Mouse (Mus musculus): Measurements from ENCODE around the gene Nxf1. TPM values are rescaled to one million over a fixed set of nuclear protein-coding genes. Genes with fewer than 3 reads are reported as not detected.

Gene Nxf1
- total and polyA plus RNA-seq, 3 experiments, result 39.7 to 456 (median 175) TPM

DNA sequence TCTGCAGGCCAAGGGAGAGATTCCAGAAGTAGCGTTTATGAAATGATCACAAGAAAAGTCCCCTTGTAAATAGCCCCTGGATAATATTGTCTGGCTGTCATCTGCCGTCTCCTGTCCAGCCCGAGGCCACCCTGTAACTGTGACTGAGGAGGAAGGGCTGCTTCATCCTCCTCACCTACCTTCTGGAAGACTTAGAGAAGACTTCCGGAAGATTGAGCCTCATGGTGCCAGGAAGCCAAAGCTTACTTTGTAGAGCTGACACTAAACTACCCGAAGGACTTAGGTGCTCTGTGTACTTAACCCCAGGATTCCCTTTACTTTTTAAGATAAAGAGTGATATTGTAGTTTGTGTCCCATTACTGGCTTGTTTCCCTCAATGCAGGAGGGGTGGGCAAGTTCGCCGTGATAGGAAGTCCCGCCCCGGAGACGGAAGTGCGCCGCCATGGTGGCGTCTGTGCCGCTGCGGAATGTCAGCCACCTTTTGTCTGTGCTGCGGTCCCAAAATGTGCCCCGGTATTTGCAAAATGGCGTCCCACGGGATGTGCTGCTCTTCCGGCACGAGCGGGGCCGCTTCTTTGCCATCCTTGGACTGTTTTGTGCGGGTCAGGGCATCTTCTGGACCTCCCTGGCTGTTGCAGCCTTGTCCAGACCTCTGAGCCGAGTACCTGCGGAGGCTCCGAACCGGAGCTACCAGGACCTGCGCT is 13.8 kb downstream of the Nxf1 start, which contains the start of gene Tmem223:
Tmem223 (plus strand) TSS at position 430 of the 704 bp plus-strand sequence.
- ATAC-seq (ENCODE audit: extremely low read depth, insufficient number of reproducible peaks, low FRiP score, poor library complexity, severe bottlenecking), result no peak

DNA sequence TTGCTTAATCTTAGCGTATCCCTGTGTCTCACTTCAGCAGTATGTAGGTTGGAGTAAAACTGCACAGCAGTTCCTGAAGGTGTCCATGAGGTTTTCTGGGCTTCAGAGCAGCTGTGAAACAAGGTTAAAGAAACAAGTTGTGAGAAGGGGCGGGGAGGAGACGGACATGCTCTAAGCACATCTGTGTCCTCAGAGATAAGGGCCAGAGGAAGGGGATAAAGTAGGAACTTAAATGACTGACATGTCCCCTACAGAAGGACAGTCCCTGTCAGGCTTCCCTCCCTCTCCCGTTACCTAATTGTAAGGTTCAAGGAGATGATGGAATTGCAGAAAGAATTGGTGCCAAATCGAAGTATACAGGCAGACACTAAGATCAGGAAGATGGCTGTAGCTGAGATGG is 16.1 kb downstream of the Nxf1 start:
- H3K36me3 ChIP-seq (replicated peaks), result peaks cover 70% of the 10 kb centered on the region
- H3K9me3 ChIP-seq (replicated peaks), result no peaks in the 10 kb centered on the region

More for the DNA sequence above, 13.8 kb downstream of the Nxf1 start, which contains the start of gene Tmem223:
- no peak for DNase-seq (ENCODE audit: low spot score)
- Histone ChIP-seq H3K27me3 (ENCODE audit: insufficient read depth, low read length) (no peaks in the 10 kb centered on the region), H3K4me3 (ENCODE audit: low read depth, low read length) (peak within 1 kb of the TSS; percentile 10; the same call in 1 of the 2 replicates), H3K4me1 (ENCODE audit: insufficient read depth, low read depth, low read length) (peaks cover 39% of the 10 kb centered on the region), H3K36me3 (replicated peaks) (peaks cover 81% of the 10 kb centered on the region), H3K9me3 (replicated peaks) (peaks cover 2% of the 10 kb centered on the region)
- TF ChIP-seq GATA1 (IDR thresholded peaks at IDR 0.05; ENCODE audit: borderline replicate concordance, low read length) (no peak), GATA2 (IDR thresholded peaks at IDR 0.05; ENCODE audit: borderline replicate concordance, low read depth, low read length) (no peak), CTCF (IDR thresholded peaks at IDR 0.05; ENCODE audit: low read depth, low read length) (no peak), POLR2AphosphoS5 (IDR thresholded peaks at IDR 0.05; ENCODE audit: insufficient replicate concordance, low read depth, low read length) (no peak), TAL1 (conservative IDR thresholded peaks at IDR 0.05; ENCODE audit: low read depth, low read length) (no peak)

DNA sequence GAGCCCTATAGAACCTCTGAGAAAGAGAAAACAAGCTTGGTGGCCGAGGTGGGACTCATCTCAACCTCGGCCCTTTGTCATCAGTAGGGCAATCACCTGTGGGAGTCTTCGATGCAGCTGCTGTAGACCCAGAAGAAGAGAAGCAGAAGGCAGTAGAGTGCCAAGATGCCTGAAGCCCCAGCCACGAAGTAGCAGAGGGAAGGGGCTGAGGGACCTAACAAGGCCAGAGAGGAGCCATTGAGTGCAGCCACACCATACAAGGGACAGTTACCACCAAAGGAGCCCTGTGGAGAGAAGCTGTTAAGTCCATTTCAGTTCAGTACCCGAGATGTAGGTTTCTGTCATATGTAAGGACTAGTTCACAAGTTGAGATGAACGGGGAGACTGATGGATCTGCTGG is 16.5 kb downstream of the Nxf1 start:
- Histone ChIP-seq H3K27me3 (ENCODE audit: insufficient read depth, low read length) (no peaks in the 10 kb centered on the region), H3K9me3 (replicated peaks) (no peaks in the 10 kb centered on the region), H3K4me1 (ENCODE audit: insufficient read depth, low read depth, low read length) (peaks cover 51% of the 10 kb centered on the region), H3K4me3 (ENCODE audit: low read depth, low read length) (peak overlapping the region; percentile 85), H3K36me3 (replicated peaks) (peaks cover 70% of the 10 kb centered on the region)
- DNase-seq (ENCODE audit: low spot score) (no peak), ATAC-seq (ENCODE audit: extremely low read depth, insufficient number of reproducible peaks, low FRiP score, poor library complexity, severe bottlenecking) (no peak)
- TF ChIP-seq GATA2 (IDR thresholded peaks at IDR 0.05; ENCODE audit: borderline replicate concordance, low read depth, low read length) (no peak), CTCF (IDR thresholded peaks at IDR 0.05; ENCODE audit: low read depth, low read length) (no peak), POLR2AphosphoS5 (IDR thresholded peaks at IDR 0.05; ENCODE audit: insufficient replicate concordance, low read depth, low read length) (no peak), GATA1 (IDR thresholded peaks at IDR 0.05; ENCODE audit: borderline replicate concordance, low read length) (no peak), TAL1 (conservative IDR thresholded peaks at IDR 0.05; ENCODE audit: low read depth, low read length) (no peak)

More for the DNA sequence above, 16.1 kb downstream of the Nxf1 start:
- H3K4me1 ChIP-seq (ENCODE audit: insufficient read depth, low read depth, low read length), result peaks cover 51% of the 10 kb centered on the region
- H3K27me3 ChIP-seq (ENCODE audit: insufficient read depth, low read length), result no peaks in the 10 kb centered on the region
- ATAC-seq (ENCODE audit: extremely low read depth, insufficient number of reproducible peaks, low FRiP score, poor library complexity, severe bottlenecking) (peak; percentile 48; the same call in 1 of the 2 replicates), DNase-seq (ENCODE audit: low spot score) (peak; percentile 43)
- peak overlapping the region; percentile 85; the same call in 1 of the 2 replicates for H3K4me3 ChIP-seq (ENCODE audit: low read depth, low read length)
- no peak for TF ChIP-seq POLR2AphosphoS5 (IDR thresholded peaks at IDR 0.05; ENCODE audit: insufficient replicate concordance, low read depth, low read length)
- no peak for TF ChIP-seq CTCF (IDR thresholded peaks at IDR 0.05; ENCODE audit: low read depth, low read length)
- no peak for TF ChIP-seq GATA1 (IDR thresholded peaks at IDR 0.05; ENCODE audit: borderline replicate concordance, low read length)
- TF ChIP-seq TAL1 (conservative IDR thresholded peaks at IDR 0.05; ENCODE audit: low read depth, low read length), result peak; percentile 66; the same call in 1 of the 2 replicates

DNA sequence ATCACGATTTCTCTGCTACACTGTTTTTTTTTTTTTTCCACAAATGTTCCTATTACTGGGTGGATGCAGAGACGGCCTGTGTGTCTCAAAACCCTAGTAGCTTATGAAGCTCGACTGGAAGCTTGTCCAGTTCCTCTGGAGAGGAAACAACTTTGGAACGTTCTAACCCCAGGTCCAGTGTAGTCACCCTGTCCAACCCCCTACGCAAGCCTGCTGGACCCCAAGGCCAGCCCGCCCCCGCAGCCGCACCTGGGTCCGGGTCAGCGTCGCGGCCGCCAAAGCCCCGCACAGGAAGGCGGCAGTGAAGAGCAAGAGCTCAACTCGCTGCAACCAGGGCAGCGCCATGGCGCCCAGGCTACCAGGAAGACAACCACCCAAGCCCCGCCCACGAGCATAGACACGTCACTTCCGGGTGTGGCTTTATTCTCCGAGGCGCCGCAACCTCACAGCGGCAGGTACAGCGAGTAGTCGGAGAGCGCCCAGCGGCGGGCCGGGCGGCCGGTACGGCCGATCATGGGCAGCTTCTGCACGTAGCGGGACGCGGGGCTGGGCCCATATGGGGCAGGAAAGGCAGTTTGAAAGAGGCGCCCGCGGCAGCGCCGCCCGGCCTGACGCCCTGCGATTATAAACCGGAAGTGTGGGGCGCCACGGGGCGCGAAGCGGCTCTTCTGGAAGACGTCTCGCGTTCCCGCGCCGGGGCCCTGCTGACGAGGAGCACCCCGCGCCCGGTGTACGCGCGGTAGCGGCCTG is 17.4 kb downstream of the Nxf1 start, which contains the start of gene Tmem179b:
Tmem179b (minus strand) TSS at position 382 of the 750 bp plus-strand sequence.
- H3K4me1 ChIP-seq (ENCODE audit: insufficient read depth, low read depth, low read length), result peaks cover 51% of the 10 kb centered on the region
- ATAC-seq (ENCODE audit: extremely low read depth, insufficient number of reproducible peaks, low FRiP score, poor library complexity, severe bottlenecking) (peak; percentile 85), DNase-seq (ENCODE audit: low spot score) (peak; percentile 91)
- H3K36me3 ChIP-seq (replicated peaks), result peaks cover 68% of the 10 kb centered on the region
- TF ChIP-seq TAL1 (conservative IDR thresholded peaks at IDR 0.05; ENCODE audit: low read depth, low read length), result no peak
- TF ChIP-seq GATA1 (IDR thresholded peaks at IDR 0.05; ENCODE audit: borderline replicate concordance, low read length), result no peak
- TF ChIP-seq GATA2 (IDR thresholded peaks at IDR 0.05; ENCODE audit: borderline replicate concordance, low read depth, low read length), result no peak
- 0 out of 2 replicates have a peak, but pooled peaks have one; percentile 64 for TF ChIP-seq POLR2AphosphoS5 (IDR thresholded peaks at IDR 0.05; ENCODE audit: insufficient replicate concordance, low read depth, low read length)
- no peaks in the 10 kb centered on the region for H3K9me3 ChIP-seq (replicated peaks)
- H3K4me3 ChIP-seq (ENCODE audit: low read depth, low read length), result peak within 1 kb of the TSS; percentile 85
- no peaks in the 10 kb centered on the region for H3K27me3 ChIP-seq (ENCODE audit: insufficient read depth, low read length)

DNA sequence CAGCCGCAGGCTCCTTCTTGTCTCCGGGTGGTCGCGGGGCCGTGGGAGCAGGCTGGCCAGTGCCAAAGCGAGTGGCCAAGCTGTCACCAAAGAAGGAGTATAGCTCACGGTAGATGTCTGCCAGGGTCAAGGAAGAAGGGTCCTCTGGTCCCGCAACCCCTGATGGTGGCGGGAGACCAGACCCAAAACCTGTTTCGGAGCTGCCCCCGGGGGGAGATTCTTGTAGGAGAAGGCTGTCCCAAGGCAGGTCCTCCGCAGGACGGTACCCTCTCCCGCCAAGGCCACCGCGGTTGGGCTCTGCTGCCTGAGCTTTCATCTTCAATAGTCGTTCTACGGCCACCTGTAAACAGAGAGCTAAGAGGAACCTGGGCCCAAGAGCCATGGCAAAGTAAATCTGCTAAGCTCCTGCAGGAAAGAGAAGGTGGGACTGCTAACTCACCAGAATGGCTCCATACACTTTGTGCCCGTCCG is 18.1 kb downstream of the Nxf1 start:
- peaks cover 66% of the 10 kb centered on the region for H3K36me3 ChIP-seq (replicated peaks)
- peaks cover 54% of the 10 kb centered on the region for H3K4me1 ChIP-seq (ENCODE audit: insufficient read depth, low read depth, low read length)

More for the DNA sequence above, 18.1 kb downstream of the Nxf1 start:
- DNase-seq (ENCODE audit: low spot score) (no peak), ATAC-seq (ENCODE audit: extremely low read depth, insufficient number of reproducible peaks, low FRiP score, poor library complexity, severe bottlenecking) (no peak)
- no peaks in the 10 kb centered on the region for H3K27me3 ChIP-seq (ENCODE audit: insufficient read depth, low read length)
- H3K4me3 ChIP-seq (ENCODE audit: low read depth, low read length), result peak overlapping the region; percentile 85
- no peak for TF ChIP-seq TAL1 (conservative IDR thresholded peaks at IDR 0.05; ENCODE audit: low read depth, low read length)
- TF ChIP-seq POLR2AphosphoS5 (IDR thresholded peaks at IDR 0.05; ENCODE audit: insufficient replicate concordance, low read depth, low read length), result no peak
- no peak for TF ChIP-seq CTCF (IDR thresholded peaks at IDR 0.05; ENCODE audit: low read depth, low read length)
- TF ChIP-seq GATA1 (IDR thresholded peaks at IDR 0.05; ENCODE audit: borderline replicate concordance, low read length), result no peak
- TF ChIP-seq GATA2 (IDR thresholded peaks at IDR 0.05; ENCODE audit: borderline replicate concordance, low read depth, low read length), result no peak
- H3K9me3 ChIP-seq (replicated peaks), result no peaks in the 10 kb centered on the region
